19 mouse cellular contexts compared by ENCODE assay signal in genomic region chr4:135171304-135171875, GRCm38 (mm10). TPM values are rescaled to one million over a fixed set of nuclear protein-coding genes. Genes with fewer than 3 reads are reported as not detected.
DNase-seq lines count a peak whose midpoint lies in the region; ATAC-seq lines count a peak whose summit lies in the region.
"Had no signal": no experiment of that assay in that cellular context is flagged by ENCODE, and none has a peak within 500 bp of the region (broad histone marks: within the 10 kb centered on the region; RNA-seq: fewer than 3 reads in every experiment).

No protein-coding gene starts in this region.

- DNase-seq in embryo, embryonic 10 days (ENCODE audit: low spot score) = peak; percentile 35
- no peak for DNase-seq in embryo, embryonic 9.5 days (ENCODE audit: extremely low spot score)
- peak; percentile 27 for DNase-seq in neural tube, embryonic 11.5 days (ENCODE audit: low spot score)
- DNase-seq in neural tube, embryonic 10.5 days (ENCODE audit: extremely low spot score, low spot score) = no peak
- DNase-seq in B cell, adult 2 months = no peak
- no peak for DNase-seq in frontal cortex, adult 2 months (ENCODE audit: extremely low spot score in 1 of 2, low spot score in 1 of 2)
- DNase-seq: adrenal gland, adult 8-10 months; cerebellum, adult 9-11 months; gastrocnemius, postnatal 36 days; kidney, adult 8-10 months; kidney, postnatal 14 days; right cerebral cortex, postnatal 4 days had no signal

- peaks cover 19% of the 10 kb centered on the region for H3K4me1 ChIP-seq in neural tube, embryonic 11.5 days (ENCODE audit: control insufficient read depth, insufficient read depth, low read length)
- H3K4me1 ChIP-seq in liver, embryonic 12.5 days = peaks cover 60% of the 10 kb centered on the region

- H3K27ac ChIP-seq in neural tube, embryonic 11.5 days (ENCODE audit: low read depth, low read length) = no peak overlapping the region
- no peak overlapping the region for H3K27ac ChIP-seq in liver, embryonic 12.5 days
- H3K27ac ChIP-seq: midbrain, embryonic 10.5 days had no signal

- H3K9me3 ChIP-seq in neural tube, embryonic 11.5 days (ENCODE audit: control insufficient read depth, low read length) = no peaks in the 10 kb centered on the region
- no peaks in the 10 kb centered on the region for H3K9me3 ChIP-seq in liver, embryonic 12.5 days (replicated peaks)
- H3K9me3 ChIP-seq: midbrain, embryonic 10.5 days had no signal

- 58% methylated on average over 12 of the region's 12 CpGs for WGBS in neural tube, embryonic 11.5 days
- WGBS in liver, embryonic 12.5 days (ENCODE audit: insufficient replicate concordance) = 43% methylated on average over 12 of the region's 12 CpGs

- H3K27me3 ChIP-seq in neural tube, embryonic 11.5 days (ENCODE audit: control insufficient read depth, insufficient read depth, low read length) = peaks cover 39% of the 10 kb centered on the region
- H3K27me3 ChIP-seq in liver, embryonic 12.5 days (replicated peaks) = peaks cover 89% of the 10 kb centered on the region
- H3K27me3 ChIP-seq: CH12.LX had no signal

- no peak overlapping the region for H3K9ac ChIP-seq in neural tube, embryonic 11.5 days (ENCODE audit: low read length)
- H3K9ac ChIP-seq in liver, embryonic 12.5 days = no peak overlapping the region

- no peaks in the 10 kb centered on the region for H3K36me3 ChIP-seq in neural tube, embryonic 11.5 days (ENCODE audit: control insufficient read depth, insufficient read depth, low read length)
- H3K36me3 ChIP-seq in liver, embryonic 12.5 days = no peaks in the 10 kb centered on the region
- H3K36me3 ChIP-seq: midbrain, embryonic 10.5 days had no signal

- ATAC-seq in neural tube, embryonic 11.5 days (ENCODE audit: insufficient read depth, low FRiP score, low TSS enrichment) = no peak
- ATAC-seq in liver, embryonic 12.5 days = peak; percentile 81
- peak; percentile 66 for ATAC-seq in megakaryocyte-erythroid progenitor cell, adult 5-6 weeks (replicated peaks; ENCODE audit: low FRiP score, low TSS enrichment, poor library complexity, severe bottlenecking)
- ATAC-seq: forebrain, embryonic 16.5 days had no signal

- H3K4me2 ChIP-seq in neural tube, embryonic 11.5 days (ENCODE audit: low read depth) = no peak overlapping the region
- H3K4me2 ChIP-seq in liver, embryonic 12.5 days = peak overlapping the region; percentile 14; the same call in 1 of the 2 replicates

- no peak overlapping the region for H3K4me3 ChIP-seq in neural tube, embryonic 11.5 days (ENCODE audit: low read depth, low read length)
- H3K4me3 ChIP-seq in liver, embryonic 12.5 days = no peak overlapping the region
- H3K4me3 ChIP-seq: erythroblast, embryonic 14.5 days; midbrain, embryonic 10.5 days had no signal

RNA-seq across cellular contexts. Expression of gene Runx3, which starts 50.9 kb away (rescaled TPM):
- polyA plus RNA-seq in neural tube, embryonic 11.5 days (2014; fragmentation: Nextera tagmentation; extraction: Ambion mirVana) = 2.2 and 3.0 TPM in 2 replicates
- 0.51 and 0.54 TPM in 2 replicates for polyA plus RNA-seq in liver, embryonic 12.5 days (2016; fragmentation: Nextera tagmentation; extraction: Ambion mirVana)
- 52.3 and 61.6 TPM in 2 replicates for total RNA-seq in megakaryocyte-erythroid progenitor cell, adult 5-6 weeks (2014; fragmentation: Nextera tagmentation)
- 6.1 and 9.4 TPM in 2 replicates for total RNA-seq in megakaryocyte-erythroid progenitor cell, adult 5-6 weeks (2017)
- 0.69 TPM in 1 of 2 replicates, not detected in the other for polyA plus RNA-seq in frontal cortex, adult 2 months (2012; rRNA removed)
- total RNA-seq: left cerebral cortex, postnatal 36 days had no signal
- polyA plus RNA-seq: forebrain, embryonic 16.5 days had no signal

Comparison
In these comparisons a context has a peak if more than half of its experiments do, and no peak if none do; other contexts are left out.
1. DNase-seq: peak in embryo, embryonic 10 days (single experiment) and neural tube, embryonic 11.5 days (single experiment); none in embryo, embryonic 9.5 days (single experiment), neural tube, embryonic 10.5 days (single experiment), B cell, adult 2 months (0 of 2) and frontal cortex, adult 2 months (0 of 2).